Mouse (Mus musculus) embryo, embryonic 11.5 days (tissue): ENCODE results near the gene Amfr.

Experiments used
- DNase-seq: peaks from one replicate; pipeline ENCODE4 v3.0.0-alpha.2; 2012; ENCODE audit warnings: low read depth, low spot score

The Amfr gene

GRCm38 (mm10) chr8:94012013-94012951, at the start of gene Amfr:
Amfr (minus strand) TSS chr8:94012842.
- peak; percentile 57 for DNase-seq

- DNase-seq: no peak
These were observed 44.7 kb upstream of the Amfr start for GRCm38 (mm10) chr8:94057157-94057854.

- no peak for DNase-seq
These were observed 40.1 kb upstream of the Amfr start for GRCm38 (mm10) chr8:94052696-94053095.

- no peak for DNase-seq
These were observed 35.2 kb upstream of the Amfr start for GRCm38 (mm10) chr8:94047845-94048244.

GRCm38 (mm10) chr8:94037806-94038205, 25.2 kb upstream of the Amfr start:
- DNase-seq: no peak

GRCm38 (mm10) chr8:94036944-94037524, 24.4 kb upstream of the Amfr start, which contains the start of the genes Nudt21 and Ogfod1:
Nudt21 (minus strand) TSS chr8:94037031.
Ogfod1 (plus strand) TSS chr8:94037198.
- peak; percentile 97 for DNase-seq

DNA sequence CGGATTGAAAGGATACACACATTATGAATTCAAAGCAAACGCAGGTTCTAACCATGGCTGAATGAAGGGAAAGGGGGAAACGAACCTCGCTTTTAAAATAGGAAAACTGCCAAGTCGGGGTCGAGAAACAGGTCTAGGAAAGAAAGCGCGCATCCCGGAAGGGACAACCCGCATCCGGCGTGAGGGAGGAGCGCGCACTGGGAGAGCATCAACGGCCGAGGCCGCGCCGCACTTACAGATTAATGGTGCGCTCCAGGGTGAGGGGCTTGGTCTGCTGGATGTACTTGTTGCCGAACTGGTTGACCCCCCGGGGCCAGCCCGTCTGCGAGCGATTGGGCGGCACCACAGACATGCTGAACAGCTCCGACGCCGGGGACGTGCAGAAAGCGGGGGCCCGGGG, 23.9 kb upstream of the Amfr start:
- DNase-seq: peak; percentile 57

- DNase-seq: no peak
These were observed 22.6 kb upstream of the Amfr start for GRCm38 (mm10) chr8:94035200-94035599.

DNA sequence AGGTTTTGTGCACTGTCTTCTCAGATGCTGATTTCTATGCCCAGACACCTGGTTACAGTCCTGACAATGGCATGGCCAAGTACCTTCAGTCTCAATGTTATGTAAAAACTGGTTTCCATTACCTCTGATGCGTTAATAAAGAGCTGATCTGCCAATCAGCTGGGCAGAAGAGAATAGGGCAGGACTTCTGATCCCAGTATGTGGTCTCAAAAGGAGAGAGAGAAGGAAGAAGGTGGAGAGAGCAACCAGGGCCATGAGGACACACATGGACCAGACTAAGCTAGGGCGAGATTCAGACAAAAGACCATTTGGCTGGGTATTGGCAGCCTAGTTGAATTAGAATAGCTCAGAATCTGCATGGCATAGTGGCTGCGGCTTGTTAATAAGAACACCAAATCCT, 21.0 kb upstream of the Amfr start:
- DNase-seq: no peak

- DNase-seq: no peak
These were observed 17.1 kb upstream of the Amfr start for GRCm38 (mm10) chr8:94029701-94030100.

DNA sequence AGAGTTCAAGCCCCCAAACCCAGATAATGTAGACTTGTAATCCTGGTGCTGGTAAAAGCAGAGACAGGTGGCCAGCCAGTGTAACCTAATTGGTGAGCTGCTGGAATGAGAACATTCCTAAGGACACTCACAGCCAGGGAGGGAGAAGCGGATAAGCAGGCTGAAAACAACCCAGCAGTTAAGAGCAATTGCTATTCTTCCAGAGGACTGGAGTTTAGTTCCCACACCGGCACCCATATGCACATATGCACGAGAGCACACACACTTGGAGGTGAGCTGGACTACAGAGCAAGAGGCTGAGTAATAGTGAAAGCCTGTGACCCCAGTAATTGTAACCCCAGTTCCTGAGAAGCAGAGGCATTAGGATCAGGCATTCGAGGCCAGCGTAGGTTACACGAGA, 11.3 kb upstream of the Amfr start:
- no peak for DNase-seq

- no peak for DNase-seq
These were observed 477 bp upstream of the Amfr start for GRCm38 (mm10) chr8:94013026-94013612.

- DNase-seq: peak; percentile 9
These were observed 1.3 kb downstream of the Amfr start for GRCm38 (mm10) chr8:94011076-94012012.

DNA sequence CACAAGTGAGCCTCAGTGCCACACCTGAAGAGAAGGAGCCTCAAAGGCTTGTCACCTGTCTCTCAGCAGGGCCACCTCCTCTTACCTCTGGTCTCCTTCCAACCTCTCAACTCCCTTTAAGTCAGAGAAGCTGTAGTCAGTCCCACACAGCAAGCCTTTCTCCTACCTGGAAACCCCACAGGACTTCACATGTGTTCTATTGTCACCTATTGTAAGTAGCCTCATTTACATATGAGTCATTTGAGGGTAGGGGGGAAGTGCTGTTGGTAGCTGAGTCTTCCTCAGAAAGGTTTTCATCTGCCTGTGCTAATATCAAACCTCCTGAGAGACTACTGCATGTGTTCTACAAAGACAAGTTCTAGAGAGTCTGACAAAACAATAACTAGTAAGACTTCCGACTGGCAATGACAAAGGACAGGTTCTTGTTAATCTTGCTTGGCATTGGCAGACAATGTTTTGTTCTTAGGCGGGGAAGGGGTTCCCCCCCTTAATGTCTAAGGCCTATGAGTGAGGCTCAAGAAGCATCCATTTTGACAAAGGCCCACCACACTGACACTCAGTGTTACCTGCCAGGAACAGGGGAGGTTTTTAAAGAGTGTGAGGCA, 2.4 kb downstream of the Amfr start:
- no peak for DNase-seq

GRCm38 (mm10) chr8:94009243-94009845, 3.3 kb downstream of the Amfr start:
- no peak for DNase-seq

GRCm38 (mm10) chr8:94004139-94004538, 8.5 kb downstream of the Amfr start:
- DNase-seq: no peak

- no peak for DNase-seq
These were observed 13.7 kb downstream of the Amfr start for GRCm38 (mm10) chr8:93998961-93999360.

GRCm38 (mm10) chr8:93989739-93990138, 22.9 kb downstream of the Amfr start:
- no peak for DNase-seq

DNA sequence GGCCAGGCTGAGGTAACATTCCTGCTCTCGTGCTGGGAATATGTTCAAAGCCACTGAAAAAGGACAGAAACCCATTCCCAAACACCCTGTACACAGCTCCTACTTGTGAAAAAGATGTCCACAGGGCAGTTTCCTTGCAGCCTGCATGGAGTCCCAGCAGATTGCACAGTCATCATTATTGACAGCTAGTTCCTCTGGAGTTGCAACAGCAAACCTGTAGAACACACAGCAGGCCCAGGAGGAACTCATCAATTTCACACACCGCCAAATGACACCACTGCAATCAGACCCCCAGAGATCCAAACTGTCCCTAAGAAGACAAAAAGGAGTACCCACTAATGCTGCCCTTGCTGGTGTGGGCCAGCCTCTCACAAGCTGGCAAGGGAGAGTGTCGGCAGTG, 27.9 kb downstream of the Amfr start:
- no peak for DNase-seq

DNA sequence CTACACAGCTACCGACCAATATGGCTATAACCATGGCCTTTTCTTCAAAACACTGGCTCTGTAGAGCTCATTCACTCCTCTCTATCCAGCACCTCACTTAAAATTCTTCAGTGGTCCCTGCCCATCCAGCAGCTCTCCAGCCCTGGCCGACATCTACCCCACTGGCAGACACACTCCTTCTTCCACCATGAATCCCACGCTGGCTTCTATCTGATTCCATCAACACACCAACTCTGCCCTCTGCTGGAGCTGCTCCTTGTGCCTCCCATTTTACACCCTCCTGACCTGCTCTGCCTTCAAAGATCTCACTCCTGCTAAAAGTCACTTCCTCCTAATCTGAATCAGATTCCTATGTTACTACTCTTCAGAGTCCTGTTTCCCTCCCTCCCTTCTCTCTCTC, 28.8 kb downstream of the Amfr start:
- no peak for DNase-seq
